Mouse (Mus musculus): ENCODE results near the gene Cdca7. TPM values are rescaled to one million over a fixed set of nuclear protein-coding genes. Genes with fewer than 3 reads are reported as not detected.

The Cdca7 gene
- 22.5 and 24.3 TPM in 2 replicates for polyA plus RNA-seq (2015; fragmentation: Nextera tagmentation; extraction: Ambion mirVana)

- Histone ChIP-seq H3K9ac (peak within 1 kb of the TSS; percentile 59), H3K4me2 (peak within 1 kb of the TSS; percentile 92), H3K36me3 (no peaks in the 10 kb centered on the region), H3K27me3 (peaks cover 4% of the 10 kb centered on the region; the same call in 1 of the 2 replicates), H3K4me3 (peak within 1 kb of the TSS; percentile 73), H3K4me1 (replicated peaks) (peaks cover 24% of the 10 kb centered on the region), H3K9me3 (no peaks in the 10 kb centered on the region), H3K27ac (replicated peaks) (peak within 1 kb of the TSS; percentile 45; the same call in 1 of the 2 replicates)
- 0% methylated on average over 58 of the region's 58 CpGs for WGBS
- peak; percentile 82 for ATAC-seq (ENCODE audit: low FRiP score, low read depth)
Observed at GRCm38 (mm10) chr2:72475797-72476485, at the start of gene Cdca7. Gene Cdca7, plus strand, starts transcription at chr2:72476159.

DNA sequence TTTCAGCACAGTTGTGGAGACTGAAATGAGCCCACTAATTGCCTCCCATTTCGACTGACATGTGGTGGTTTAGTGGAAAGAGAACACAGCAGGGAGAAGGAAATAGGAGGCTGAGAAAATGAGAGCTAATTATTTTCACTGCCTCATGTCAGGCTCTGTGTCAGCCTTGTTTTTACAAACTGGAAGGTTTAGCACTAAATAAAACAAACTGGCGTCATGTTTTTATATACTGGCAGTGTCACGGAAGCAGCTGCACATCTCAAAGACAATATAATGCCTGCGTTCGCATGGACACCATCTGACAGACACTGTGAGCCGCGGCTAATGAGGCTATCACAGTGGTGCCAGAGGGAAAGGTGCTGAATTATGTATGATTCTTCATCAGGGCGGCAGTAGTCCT, 49.2 kb upstream of the Cdca7 start:
- no peaks in the 10 kb centered on the region for H3K27me3 ChIP-seq
- 7% methylated on average over 8 of the region's 8 CpGs for WGBS
- peak overlapping the region; percentile 72 for H3K27ac ChIP-seq (replicated peaks)
- H3K9me3 ChIP-seq = no peaks in the 10 kb centered on the region
- peak; percentile 92 for ATAC-seq (ENCODE audit: low FRiP score, low read depth)
- H3K9ac ChIP-seq = no peak overlapping the region
- H3K4me2 ChIP-seq = peak overlapping the region; percentile 53
- peak overlapping the region; percentile 15 for H3K4me3 ChIP-seq
- no peaks in the 10 kb centered on the region for H3K36me3 ChIP-seq
- H3K4me1 ChIP-seq (replicated peaks) = peaks cover 22% of the 10 kb centered on the region

GRCm38 (mm10) chr2:72427288-72427687, 48.7 kb upstream of the Cdca7 start:
- H3K27ac ChIP-seq (replicated peaks) = peak overlapping the region; percentile 72

DNA sequence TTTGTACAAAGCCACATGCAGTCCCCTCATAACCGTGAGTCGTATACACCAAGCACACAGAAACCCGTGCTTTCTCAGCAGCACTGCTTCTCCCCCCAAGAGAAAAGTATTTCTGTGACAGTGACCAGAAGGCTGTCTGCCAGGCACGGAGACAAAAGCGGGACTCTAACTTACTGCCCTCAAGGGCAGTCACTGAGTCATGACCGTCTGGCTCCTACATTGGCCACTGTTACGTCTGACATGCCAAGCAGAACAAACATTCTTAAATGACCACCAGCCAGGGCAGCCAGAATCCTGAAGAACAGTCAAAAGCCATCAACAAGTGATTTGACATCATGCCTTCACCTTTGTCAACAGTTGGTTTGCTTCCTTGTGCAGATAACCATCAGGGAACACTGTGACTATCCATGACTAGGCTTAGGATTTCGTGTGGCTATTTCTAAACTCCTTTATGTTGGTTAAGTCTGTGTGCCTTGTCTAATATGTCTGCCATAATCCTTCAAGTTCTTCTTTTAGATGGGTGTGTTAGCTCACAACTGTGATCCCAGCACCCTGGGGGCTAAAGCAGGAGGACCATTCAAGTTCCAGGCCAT, 36.9 kb upstream of the Cdca7 start:
- WGBS = 77% methylated on average over 8 of the region's 8 CpGs

More at GRCm38 (mm10) chr2:72427288-72427687, 48.7 kb upstream of the Cdca7 start:
- H3K27me3 ChIP-seq = no peaks in the 10 kb centered on the region
- H3K9me3 ChIP-seq = no peaks in the 10 kb centered on the region
- H3K4me1 ChIP-seq (replicated peaks) = peaks cover 22% of the 10 kb centered on the region
- peak overlapping the region; percentile 53 for H3K4me2 ChIP-seq
- peak; percentile 32; the same call in 1 of the 2 replicates for ATAC-seq (ENCODE audit: low FRiP score, low read depth)
- H3K4me3 ChIP-seq = peak overlapping the region; percentile 15
- 26% methylated on average over 11 of the region's 11 CpGs for whole genome bisulfite sequencing
- H3K36me3 ChIP-seq = no peaks in the 10 kb centered on the region
- no peak overlapping the region for H3K9ac ChIP-seq

GRCm38 (mm10) chr2:72441010-72441409, 34.9 kb upstream of the Cdca7 start:
- WGBS = 58% methylated on average over 9 of the region's 9 CpGs
- Histone ChIP-seq H3K36me3 (no peaks in the 10 kb centered on the region), H3K4me2 (no peak overlapping the region), H3K27ac (replicated peaks) (no peak overlapping the region), H3K4me1 (replicated peaks) (no peaks in the 10 kb centered on the region), H3K9ac (no peak overlapping the region), H3K9me3 (no peaks in the 10 kb centered on the region), H3K27me3 (no peaks in the 10 kb centered on the region), H3K4me3 (no peak overlapping the region)
- ATAC-seq (ENCODE audit: low FRiP score, low read depth) = no peak

More for the DNA sequence above, 36.9 kb upstream of the Cdca7 start:
- H3K27me3 ChIP-seq = no peaks in the 10 kb centered on the region
- H3K4me3 ChIP-seq = no peak overlapping the region
- no peak overlapping the region for H3K4me2 ChIP-seq
- H3K27ac ChIP-seq (replicated peaks) = no peak overlapping the region
- H3K4me1 ChIP-seq (replicated peaks) = no peaks in the 10 kb centered on the region
- H3K36me3 ChIP-seq = no peaks in the 10 kb centered on the region
- no peak overlapping the region for H3K9ac ChIP-seq
- no peaks in the 10 kb centered on the region for H3K9me3 ChIP-seq
- ATAC-seq (ENCODE audit: low FRiP score, low read depth) = no peak

GRCm38 (mm10) chr2:72442825-72443224, 33.1 kb upstream of the Cdca7 start:
- 86% methylated on average over 6 of the region's 6 CpGs for WGBS
- no peak for ATAC-seq (ENCODE audit: low FRiP score, low read depth)
- no peak overlapping the region for H3K27ac ChIP-seq (replicated peaks)
- no peak overlapping the region for H3K4me3 ChIP-seq
- no peaks in the 10 kb centered on the region for H3K36me3 ChIP-seq
- no peaks in the 10 kb centered on the region for H3K27me3 ChIP-seq
- no peak overlapping the region for H3K9ac ChIP-seq
- H3K4me2 ChIP-seq = no peak overlapping the region
- H3K4me1 ChIP-seq (replicated peaks) = no peaks in the 10 kb centered on the region
- H3K9me3 ChIP-seq = no peaks in the 10 kb centered on the region

- Histone ChIP-seq H3K4me2 (no peak overlapping the region), H3K36me3 (no peaks in the 10 kb centered on the region), H3K27ac (replicated peaks) (no peak overlapping the region), H3K27me3 (no peaks in the 10 kb centered on the region), H3K9ac (no peak overlapping the region), H3K9me3 (no peaks in the 10 kb centered on the region), H3K4me3 (no peak overlapping the region), H3K4me1 (replicated peaks) (no peaks in the 10 kb centered on the region)
- WGBS = 90% methylated on average over 3 of the region's 3 CpGs
- ATAC-seq (ENCODE audit: low FRiP score, low read depth) = no peak
Observed at GRCm38 (mm10) chr2:72443960-72444359, 32.0 kb upstream of the Cdca7 start.

- 94% methylated on average over 3 of the region's 3 CpGs for WGBS
- Histone ChIP-seq H3K27ac (replicated peaks) (no peak overlapping the region), H3K9me3 (no peaks in the 10 kb centered on the region), H3K9ac (no peak overlapping the region), H3K4me2 (no peak overlapping the region), H3K4me3 (no peak overlapping the region), H3K27me3 (no peaks in the 10 kb centered on the region), H3K36me3 (no peaks in the 10 kb centered on the region), H3K4me1 (replicated peaks) (no peaks in the 10 kb centered on the region)
- no peak for ATAC-seq (ENCODE audit: low FRiP score, low read depth)
Observed at GRCm38 (mm10) chr2:72446106-72446505, 29.9 kb upstream of the Cdca7 start.

GRCm38 (mm10) chr2:72446615-72447014, 29.3 kb upstream of the Cdca7 start:
- H3K36me3 ChIP-seq = no peaks in the 10 kb centered on the region
- H3K27ac ChIP-seq (replicated peaks) = no peak overlapping the region
- H3K4me3 ChIP-seq = no peak overlapping the region
- no peak overlapping the region for H3K4me2 ChIP-seq
- no peaks in the 10 kb centered on the region for H3K27me3 ChIP-seq
- no peak overlapping the region for H3K9ac ChIP-seq
- no peaks in the 10 kb centered on the region for H3K4me1 ChIP-seq (replicated peaks)
- ATAC-seq (ENCODE audit: low FRiP score, low read depth) = no peak
- WGBS = 23% methylated on average over 5 of the region's 5 CpGs
- no peaks in the 10 kb centered on the region for H3K9me3 ChIP-seq

- no peaks in the 10 kb centered on the region for H3K4me1 ChIP-seq (replicated peaks)
- H3K27ac ChIP-seq (replicated peaks) = no peak overlapping the region
- H3K9ac ChIP-seq = no peak overlapping the region
- no peak overlapping the region for H3K4me2 ChIP-seq
- no peaks in the 10 kb centered on the region for H3K9me3 ChIP-seq
- H3K27me3 ChIP-seq = no peaks in the 10 kb centered on the region
- WGBS = 62% methylated on average over 3 of the region's 3 CpGs
- H3K4me3 ChIP-seq = no peak overlapping the region
- H3K36me3 ChIP-seq = no peaks in the 10 kb centered on the region
- no peak for ATAC-seq (ENCODE audit: low FRiP score, low read depth)
Observed at GRCm38 (mm10) chr2:72453563-72453962, 22.4 kb upstream of the Cdca7 start.

GRCm38 (mm10) chr2:72456189-72456588, 19.8 kb upstream of the Cdca7 start:
- Histone ChIP-seq H3K4me2 (no peak overlapping the region), H3K4me1 (replicated peaks) (no peaks in the 10 kb centered on the region), H3K36me3 (no peaks in the 10 kb centered on the region), H3K9me3 (no peaks in the 10 kb centered on the region), H3K27me3 (no peaks in the 10 kb centered on the region), H3K9ac (no peak overlapping the region), H3K27ac (replicated peaks) (no peak overlapping the region), H3K4me3 (no peak overlapping the region)
- WGBS = 70% methylated on average over 1 of the region's 1 CpGs
- no peak for ATAC-seq (ENCODE audit: low FRiP score, low read depth)

GRCm38 (mm10) chr2:72464376-72465014, 11.5 kb upstream of the Cdca7 start:
- Histone ChIP-seq H3K27ac (replicated peaks) (no peak overlapping the region), H3K27me3 (no peaks in the 10 kb centered on the region), H3K9me3 (no peaks in the 10 kb centered on the region), H3K9ac (no peak overlapping the region), H3K4me3 (no peak overlapping the region), H3K36me3 (no peaks in the 10 kb centered on the region), H3K4me2 (no peak overlapping the region), H3K4me1 (replicated peaks) (no peaks in the 10 kb centered on the region)
- no peak for ATAC-seq (ENCODE audit: low FRiP score, low read depth)
- 78% methylated on average over 7 of the region's 7 CpGs for WGBS

All from hindbrain, embryonic 15.5 days (tissue).